In the genomic region with DNA sequence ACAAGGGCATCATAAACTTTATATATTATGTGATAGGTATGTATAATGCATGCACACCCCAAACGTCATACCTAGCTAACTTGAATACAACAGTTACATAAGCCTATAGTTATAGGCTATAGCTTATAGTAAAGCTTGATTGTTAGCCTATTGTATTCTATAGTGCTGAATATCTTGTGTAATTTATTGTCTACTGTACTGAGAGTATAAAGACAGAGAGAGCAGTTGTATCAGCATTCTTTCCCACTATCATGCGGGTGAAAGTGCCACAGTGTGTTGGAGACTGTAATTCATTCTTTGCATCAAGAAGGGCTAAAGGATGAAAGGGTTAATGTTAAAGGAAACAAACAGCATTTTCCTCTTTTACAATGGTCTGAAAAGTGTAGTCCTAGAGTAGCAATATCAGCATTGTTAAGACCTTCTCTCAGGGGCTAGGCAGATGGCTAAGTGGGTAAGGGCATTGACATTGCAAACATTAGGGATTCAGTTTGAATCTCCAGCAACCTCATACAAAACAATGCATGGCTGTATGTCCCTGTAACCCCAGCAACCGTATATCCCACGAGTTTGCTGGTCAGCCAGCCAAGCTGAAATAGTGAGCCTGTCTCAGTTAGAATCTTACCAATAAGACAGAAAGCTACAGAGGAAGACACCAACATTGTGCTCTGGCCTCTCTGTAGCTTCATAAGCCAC, we compare ENCODE assay signal across 18 mouse cellular contexts.
A peak's percentile ranks its signal among the peaks of the same experiment; 100 is the strongest.
DNase-seq lines count a peak whose midpoint lies in the region; ATAC-seq lines count a peak whose summit lies in the region.
"Had no signal": no experiment of that assay in that cellular context is flagged by ENCODE, and none has a peak within 500 bp of the region (broad histone marks: within the 10 kb centered on the region; RNA-seq: fewer than 3 reads in every experiment).

No protein-coding gene starts in this region.

- no peak overlapping the region for H3K9ac ChIP-seq in neural tube, embryonic 11.5 days (ENCODE audit: low read length)
- H3K9ac ChIP-seq in hindbrain, embryonic 13.5 days = no peak overlapping the region
- H3K9ac ChIP-seq in midbrain, embryonic 13.5 days (replicated peaks) = no peak overlapping the region
- H3K9ac ChIP-seq: embryonic facial prominence, embryonic 15.5 days; forebrain, postnatal 0 days; liver, postnatal 0 days had no signal

- no peak overlapping the region for H3K4me3 ChIP-seq in neural tube, embryonic 11.5 days (ENCODE audit: low read depth, low read length)
- no peak overlapping the region for H3K4me3 ChIP-seq in hindbrain, embryonic 13.5 days
- H3K4me3 ChIP-seq in midbrain, embryonic 13.5 days (replicated peaks) = no peak overlapping the region
- H3K4me3 ChIP-seq: embryonic facial prominence, embryonic 15.5 days had no signal

- no peak overlapping the region for H3K4me2 ChIP-seq in neural tube, embryonic 11.5 days (ENCODE audit: low read depth)
- H3K4me2 ChIP-seq in hindbrain, embryonic 13.5 days = no peak overlapping the region
- no peak overlapping the region for H3K4me2 ChIP-seq in midbrain, embryonic 13.5 days (replicated peaks)
- H3K4me2 ChIP-seq: embryonic facial prominence, embryonic 15.5 days had no signal

- no peaks in the 10 kb centered on the region for H3K27me3 ChIP-seq in neural tube, embryonic 11.5 days (ENCODE audit: control insufficient read depth, insufficient read depth, low read length)
- H3K27me3 ChIP-seq in hindbrain, embryonic 13.5 days = no peaks in the 10 kb centered on the region
- H3K27me3 ChIP-seq in midbrain, embryonic 13.5 days = no peaks in the 10 kb centered on the region
- H3K27me3 ChIP-seq: embryonic facial prominence, embryonic 15.5 days had no signal

- ATAC-seq in neural tube, embryonic 11.5 days (ENCODE audit: insufficient read depth, low FRiP score, low TSS enrichment) = peak; percentile 75
- ATAC-seq in hindbrain, embryonic 13.5 days (ENCODE audit: low FRiP score) = peak; percentile 52
- peak; percentile 89 for ATAC-seq in midbrain, embryonic 13.5 days
- ATAC-seq: forebrain, postnatal 0 days; liver, postnatal 0 days had no signal

- no peaks in the 10 kb centered on the region; the same call in 1 of the 2 replicates for H3K4me1 ChIP-seq in neural tube, embryonic 11.5 days (ENCODE audit: control insufficient read depth, insufficient read depth, low read length)
- H3K4me1 ChIP-seq in hindbrain, embryonic 13.5 days (replicated peaks) = peaks cover 6% of the 10 kb centered on the region
- H3K4me1 ChIP-seq in midbrain, embryonic 13.5 days (replicated peaks) = peaks cover 7% of the 10 kb centered on the region
- H3K4me1 ChIP-seq: embryonic facial prominence, embryonic 15.5 days had no signal

- no peaks in the 10 kb centered on the region for H3K9me3 ChIP-seq in neural tube, embryonic 11.5 days (ENCODE audit: control insufficient read depth, low read length)
- H3K9me3 ChIP-seq in hindbrain, embryonic 13.5 days = no peaks in the 10 kb centered on the region
- H3K9me3 ChIP-seq in midbrain, embryonic 13.5 days = no peaks in the 10 kb centered on the region
- H3K9me3 ChIP-seq: embryonic facial prominence, embryonic 15.5 days had no signal

- H3K36me3 ChIP-seq in neural tube, embryonic 11.5 days (ENCODE audit: control insufficient read depth, insufficient read depth, low read length) = no peaks in the 10 kb centered on the region
- no peaks in the 10 kb centered on the region for H3K36me3 ChIP-seq in hindbrain, embryonic 13.5 days
- no peaks in the 10 kb centered on the region for H3K36me3 ChIP-seq in midbrain, embryonic 13.5 days
- H3K36me3 ChIP-seq: embryonic facial prominence, embryonic 15.5 days had no signal

- H3K27ac ChIP-seq in neural tube, embryonic 11.5 days (ENCODE audit: low read depth, low read length) = no peak overlapping the region
- H3K27ac ChIP-seq in hindbrain, embryonic 13.5 days = no peak overlapping the region
- no peak overlapping the region for H3K27ac ChIP-seq in midbrain, embryonic 13.5 days
- H3K27ac ChIP-seq: embryonic facial prominence, embryonic 15.5 days; stomach, postnatal 0 days had no signal

- WGBS in neural tube, embryonic 11.5 days = 45% methylated on average over 4 of the region's 4 CpGs
- 29% methylated on average over 4 of the region's 4 CpGs for WGBS in hindbrain, embryonic 13.5 days
- 34% methylated on average over 4 of the region's 4 CpGs for WGBS in midbrain, embryonic 13.5 days

- peak; percentile 17 for DNase-seq in neural tube, embryonic 11.5 days (ENCODE audit: low spot score)
- no peak for DNase-seq in neural tube, embryonic 10.5 days (ENCODE audit: extremely low spot score, low spot score)
- DNase-seq in spleen, postnatal 10 days (ENCODE audit: low spot score in 2 of 2) = no peak
- no peak for DNase-seq in left cerebral cortex, adult 18-20 months (ENCODE audit: low spot score in 2 of 2)
- no peak for DNase-seq in spleen, postnatal 36 days (ENCODE audit: low spot score in 2 of 2)
- DNase-seq: adrenal gland, postnatal 36 days; cerebellum, adult 8-10 months; forebrain, postnatal 0 days; kidney, adult 2 months; kidney, postnatal 25 days; liver; liver, postnatal 0 days; lung, postnatal 36 days; thymus, postnatal 14 days had no signal
